Mouse (Mus musculus): ENCODE measurements at regions not wholly inside any gene's neighbourhood (a gene's known extent, or its start where the extent isn't known, plus 50 kb on each side); places are given as distances from the start of the nearest gene placed in this dataset.

GRCm38 (mm10) chr5:50343681-50344080 is 284.9 kb upstream of the Adgra3 start:
- ATAC-seq (ENCODE audit: insufficient number of reproducible peaks, low FRiP score, low TSS enrichment, low read depth) (no peak), DNase-seq (ENCODE audit: low spot score) (no peak)
- 72% methylated on average over 2 of the region's 2 CpGs for WGBS
- Histone ChIP-seq H3K9ac (ENCODE audit: low read length) (no peak overlapping the region), H3K27me3 (ENCODE audit: control insufficient read depth, insufficient read depth, low read length) (no peaks in the 10 kb centered on the region), H3K4me2 (ENCODE audit: low read depth, severe bottlenecking) (no peak overlapping the region), H3K9me3 (ENCODE audit: control insufficient read depth, low read length) (no peaks in the 10 kb centered on the region), H3K27ac (replicated peaks; ENCODE audit: low read depth, low read length) (no peak overlapping the region), H3K4me3 (ENCODE audit: low read depth, low read length) (no peak overlapping the region), H3K36me3 (ENCODE audit: control insufficient read depth, insufficient read depth, low read length) (no peaks in the 10 kb centered on the region), H3K4me1 (ENCODE audit: control insufficient read depth, insufficient read depth, low read length) (no peaks in the 10 kb centered on the region)

DNA sequence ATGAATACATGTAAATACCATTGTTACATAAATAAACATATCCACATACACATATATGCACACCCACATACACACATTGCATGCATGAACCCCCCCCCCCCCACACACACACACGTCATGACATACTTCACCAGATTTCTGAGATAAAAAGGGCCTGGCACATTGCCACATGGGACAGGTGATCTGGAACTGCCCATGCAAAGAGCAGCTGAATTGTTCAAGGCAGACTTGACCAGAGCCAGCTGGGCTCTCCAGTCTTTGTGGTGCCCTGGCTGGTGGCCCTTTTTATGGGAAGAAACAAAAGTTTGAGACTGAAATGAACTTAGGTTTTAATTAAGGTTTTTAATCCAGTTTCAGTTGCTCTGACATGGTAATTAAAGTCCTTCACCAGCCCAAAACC is 250.7 kb upstream of the Adgra3 start:
- 67% methylated on average over 1 of the region's 1 CpGs for WGBS
- no peaks in the 10 kb centered on the region for H3K27me3 ChIP-seq (ENCODE audit: control insufficient read depth, insufficient read depth, low read length)
- H3K27ac ChIP-seq (replicated peaks; ENCODE audit: low read depth, low read length): no peak overlapping the region
- H3K9ac ChIP-seq (ENCODE audit: low read length): no peak overlapping the region
- H3K4me1 ChIP-seq (ENCODE audit: control insufficient read depth, insufficient read depth, low read length): no peaks in the 10 kb centered on the region
- H3K9me3 ChIP-seq (ENCODE audit: control insufficient read depth, low read length): no peaks in the 10 kb centered on the region
- no peaks in the 10 kb centered on the region for H3K36me3 ChIP-seq (ENCODE audit: control insufficient read depth, insufficient read depth, low read length)
- no peak for ATAC-seq (ENCODE audit: insufficient number of reproducible peaks, low FRiP score, low TSS enrichment, low read depth)
- no peak overlapping the region for H3K4me3 ChIP-seq (ENCODE audit: low read depth, low read length)
- DNase-seq (ENCODE audit: low spot score): no peak
- no peak overlapping the region for H3K4me2 ChIP-seq (ENCODE audit: low read depth, severe bottlenecking)

DNA sequence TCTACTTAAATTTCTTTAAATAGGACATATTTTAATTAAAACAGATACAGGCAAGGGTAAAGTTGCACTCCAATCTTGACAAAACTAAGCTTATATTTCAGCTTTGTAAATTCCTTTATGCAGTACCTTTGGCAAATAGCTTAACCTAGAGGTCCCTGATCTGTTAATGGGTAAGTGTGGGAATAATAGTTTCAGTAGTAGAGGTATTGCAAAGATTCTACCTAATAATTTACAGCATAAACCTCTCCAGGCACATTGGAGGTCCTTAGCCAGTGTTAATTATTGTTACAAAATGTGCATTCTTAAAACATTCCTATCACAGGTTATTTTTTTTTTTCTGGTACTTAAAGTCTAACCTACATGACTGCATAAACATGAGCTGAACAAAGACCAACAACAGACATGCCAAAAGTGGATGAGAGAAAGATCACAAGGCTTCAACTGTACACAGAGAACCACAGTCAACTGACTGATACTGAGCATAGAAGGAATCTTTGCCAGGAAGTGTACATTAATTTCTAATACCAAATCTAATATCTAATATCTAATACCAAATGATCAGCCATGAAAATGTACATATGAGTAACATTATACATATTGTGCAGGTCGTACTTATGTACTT is 245.2 kb upstream of the Adgra3 start:
- Histone ChIP-seq H3K4me3 (ENCODE audit: low read depth, low read length) (no peak overlapping the region), H3K27me3 (ENCODE audit: control insufficient read depth, insufficient read depth, low read length) (no peaks in the 10 kb centered on the region), H3K9me3 (ENCODE audit: control insufficient read depth, low read length) (no peaks in the 10 kb centered on the region), H3K9ac (ENCODE audit: low read length) (no peak overlapping the region), H3K36me3 (ENCODE audit: control insufficient read depth, insufficient read depth, low read length) (no peaks in the 10 kb centered on the region), H3K4me2 (ENCODE audit: low read depth, severe bottlenecking) (no peak overlapping the region), H3K27ac (replicated peaks; ENCODE audit: low read depth, low read length) (no peak overlapping the region), H3K4me1 (ENCODE audit: control insufficient read depth, insufficient read depth, low read length) (no peaks in the 10 kb centered on the region)
- no peak for ATAC-seq (ENCODE audit: insufficient number of reproducible peaks, low FRiP score, low TSS enrichment, low read depth)
- DNase-seq (ENCODE audit: low spot score): no peak
- 77% methylated on average over 1 of the region's 1 CpGs for WGBS

- DNase-seq (ENCODE audit: low spot score): no peak
- no peak; the same call in 1 of the 2 replicates for ATAC-seq (ENCODE audit: insufficient number of reproducible peaks, low FRiP score, low TSS enrichment, low read depth)
- 54% methylated on average over 3 of the region's 3 CpGs for WGBS
These were observed 235.0 kb upstream of the Adgra3 start for GRCm38 (mm10) chr5:50293794-50294193.

GRCm38 (mm10) chr5:50290879-50291410 is 232.1 kb upstream of the Adgra3 start:
- H3K4me1 ChIP-seq (ENCODE audit: control insufficient read depth, insufficient read depth, low read length): no peaks in the 10 kb centered on the region
- H3K27ac ChIP-seq (replicated peaks; ENCODE audit: low read depth, low read length): no peak overlapping the region
- no peak overlapping the region for H3K9ac ChIP-seq (ENCODE audit: low read length)
- no peak overlapping the region for H3K4me2 ChIP-seq (ENCODE audit: low read depth, severe bottlenecking)
- H3K9me3 ChIP-seq (ENCODE audit: control insufficient read depth, low read length): no peaks in the 10 kb centered on the region
- no peaks in the 10 kb centered on the region for H3K36me3 ChIP-seq (ENCODE audit: control insufficient read depth, insufficient read depth, low read length)
- no peaks in the 10 kb centered on the region for H3K27me3 ChIP-seq (ENCODE audit: control insufficient read depth, insufficient read depth, low read length)
- ATAC-seq (ENCODE audit: insufficient number of reproducible peaks, low FRiP score, low TSS enrichment, low read depth): no peak
- WGBS: 94% methylated on average over 2 of the region's 2 CpGs
- DNase-seq (ENCODE audit: low spot score): no peak
- no peak overlapping the region for H3K4me3 ChIP-seq (ENCODE audit: low read depth, low read length)

More at GRCm38 (mm10) chr5:50293794-50294193, 235.0 kb upstream of the Adgra3 start:
- Histone ChIP-seq H3K4me3 (ENCODE audit: low read depth, low read length) (no peak overlapping the region), H3K9ac (ENCODE audit: low read length) (no peak overlapping the region), H3K9me3 (ENCODE audit: control insufficient read depth, low read length) (no peaks in the 10 kb centered on the region), H3K4me2 (ENCODE audit: low read depth, severe bottlenecking) (no peak overlapping the region), H3K27me3 (ENCODE audit: control insufficient read depth, insufficient read depth, low read length) (no peaks in the 10 kb centered on the region), H3K36me3 (ENCODE audit: control insufficient read depth, insufficient read depth, low read length) (no peaks in the 10 kb centered on the region), H3K27ac (replicated peaks; ENCODE audit: low read depth, low read length) (no peak overlapping the region), H3K4me1 (ENCODE audit: control insufficient read depth, insufficient read depth, low read length) (no peaks in the 10 kb centered on the region)

DNA sequence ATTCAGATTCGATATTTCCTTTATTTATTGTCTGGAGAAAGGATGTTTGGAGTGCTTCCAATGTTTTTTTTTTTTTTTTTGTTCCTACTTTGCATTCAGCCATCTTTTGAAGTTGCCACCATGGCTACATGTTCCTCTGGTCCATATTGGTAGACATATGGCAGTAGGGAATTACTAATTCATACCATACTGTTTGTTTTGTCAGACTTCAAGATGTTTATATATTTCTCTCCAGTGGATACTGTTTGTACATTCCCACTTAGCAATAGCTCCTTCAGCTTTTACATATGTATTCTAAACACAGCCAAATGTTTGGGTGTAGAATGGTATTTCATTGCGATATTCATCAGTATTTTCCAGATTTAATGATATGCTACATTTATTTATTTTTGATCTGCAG is 201.6 kb upstream of the Adgra3 start:
- no peak overlapping the region for H3K4me3 ChIP-seq (ENCODE audit: low read depth, low read length)
- ATAC-seq (ENCODE audit: insufficient number of reproducible peaks, low FRiP score, low TSS enrichment, low read depth) (no peak), DNase-seq (ENCODE audit: low spot score) (no peak)
- H3K4me1 ChIP-seq (ENCODE audit: control insufficient read depth, insufficient read depth, low read length): no peaks in the 10 kb centered on the region
- no peak overlapping the region for H3K27ac ChIP-seq (replicated peaks; ENCODE audit: low read depth, low read length)
- H3K9ac ChIP-seq (ENCODE audit: low read length): no peak overlapping the region
- no peaks in the 10 kb centered on the region for H3K27me3 ChIP-seq (ENCODE audit: control insufficient read depth, insufficient read depth, low read length)
- 76% methylated on average over 2 of the region's 2 CpGs for WGBS
- H3K9me3 ChIP-seq (ENCODE audit: control insufficient read depth, low read length): no peaks in the 10 kb centered on the region
- H3K36me3 ChIP-seq (ENCODE audit: control insufficient read depth, insufficient read depth, low read length): no peaks in the 10 kb centered on the region
- H3K4me2 ChIP-seq (ENCODE audit: low read depth, severe bottlenecking): no peak overlapping the region

- no peaks in the 10 kb centered on the region for H3K4me1 ChIP-seq (ENCODE audit: control insufficient read depth, insufficient read depth, low read length)
These were observed 199.2 kb upstream of the Adgra3 start for GRCm38 (mm10) chr5:50258017-50258416.

GRCm38 (mm10) chr5:50234111-50234510 is 175.3 kb upstream of the Adgra3 start:
- no peak for DNase-seq (ENCODE audit: low spot score)

More at GRCm38 (mm10) chr5:50258017-50258416, 199.2 kb upstream of the Adgra3 start:
- 91% methylated on average over 1 of the region's 1 CpGs for WGBS
- no peaks in the 10 kb centered on the region for H3K27me3 ChIP-seq (ENCODE audit: control insufficient read depth, insufficient read depth, low read length)
- no peaks in the 10 kb centered on the region for H3K36me3 ChIP-seq (ENCODE audit: control insufficient read depth, insufficient read depth, low read length)
- no peak overlapping the region for H3K4me2 ChIP-seq (ENCODE audit: low read depth, severe bottlenecking)
- no peak for ATAC-seq (ENCODE audit: insufficient number of reproducible peaks, low FRiP score, low TSS enrichment, low read depth)
- no peak overlapping the region for H3K27ac ChIP-seq (replicated peaks; ENCODE audit: low read depth, low read length)
- no peak overlapping the region for H3K9ac ChIP-seq (ENCODE audit: low read length)
- DNase-seq (ENCODE audit: low spot score): no peak
- no peak overlapping the region for H3K4me3 ChIP-seq (ENCODE audit: low read depth, low read length)
- H3K9me3 ChIP-seq (ENCODE audit: control insufficient read depth, low read length): no peaks in the 10 kb centered on the region

DNA sequence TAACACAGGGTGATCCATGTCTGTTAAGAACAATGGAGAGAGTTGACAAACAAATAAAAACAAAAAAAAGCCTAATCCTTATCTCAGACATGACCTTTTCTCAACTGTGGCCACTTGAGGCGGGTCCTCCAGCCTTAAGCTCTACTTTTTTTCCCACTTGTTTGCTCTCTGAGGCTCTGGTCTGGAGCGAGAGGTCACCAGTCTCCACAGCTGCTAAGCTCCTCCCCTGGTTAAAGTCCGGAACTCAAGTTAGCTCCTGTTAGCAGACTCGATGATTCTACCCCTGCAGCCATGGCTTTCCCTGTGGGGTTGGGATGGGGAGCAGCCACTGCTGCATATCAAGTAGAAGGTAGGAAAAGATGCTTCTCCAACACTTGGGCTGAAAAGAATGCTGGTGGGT is 158.2 kb upstream of the Adgra3 start:
- H3K27me3 ChIP-seq (ENCODE audit: control insufficient read depth, insufficient read depth, low read length): no peaks in the 10 kb centered on the region
- ATAC-seq (ENCODE audit: insufficient number of reproducible peaks, low FRiP score, low TSS enrichment, low read depth): no peak

More at GRCm38 (mm10) chr5:50234111-50234510, 175.3 kb upstream of the Adgra3 start:
- Histone ChIP-seq H3K9ac (ENCODE audit: low read length) (no peak overlapping the region), H3K27me3 (ENCODE audit: control insufficient read depth, insufficient read depth, low read length) (no peaks in the 10 kb centered on the region), H3K4me1 (ENCODE audit: control insufficient read depth, insufficient read depth, low read length) (no peaks in the 10 kb centered on the region), H3K36me3 (ENCODE audit: control insufficient read depth, insufficient read depth, low read length) (no peaks in the 10 kb centered on the region), H3K4me3 (ENCODE audit: low read depth, low read length) (no peak overlapping the region), H3K9me3 (ENCODE audit: control insufficient read depth, low read length) (no peaks in the 10 kb centered on the region), H3K4me2 (ENCODE audit: low read depth, severe bottlenecking) (no peak overlapping the region), H3K27ac (replicated peaks; ENCODE audit: low read depth, low read length) (no peak overlapping the region)
- no peak for ATAC-seq (ENCODE audit: insufficient number of reproducible peaks, low FRiP score, low TSS enrichment, low read depth)
- WGBS: 89% methylated on average over 2 of the region's 2 CpGs

More for the DNA sequence above, 158.2 kb upstream of the Adgra3 start:
- Histone ChIP-seq H3K36me3 (ENCODE audit: control insufficient read depth, insufficient read depth, low read length) (no peaks in the 10 kb centered on the region), H3K27ac (replicated peaks; ENCODE audit: low read depth, low read length) (no peak overlapping the region), H3K9ac (ENCODE audit: low read length) (no peak overlapping the region), H3K4me3 (ENCODE audit: low read depth, low read length) (no peak overlapping the region), H3K9me3 (ENCODE audit: control insufficient read depth, low read length) (no peaks in the 10 kb centered on the region), H3K4me2 (ENCODE audit: low read depth, severe bottlenecking) (no peak overlapping the region), H3K4me1 (ENCODE audit: control insufficient read depth, insufficient read depth, low read length) (no peaks in the 10 kb centered on the region)
- DNase-seq (ENCODE audit: low spot score): no peak
- WGBS: 44% methylated on average over 4 of the region's 4 CpGs
